Mouse (Mus musculus): ENCODE measurements around the gene Mgst3. TPM values are rescaled to one million over a fixed set of nuclear protein-coding genes. Genes with fewer than 3 reads are reported as not detected.

The Mgst3 gene
- polyA plus RNA-seq, 1 experiment from 2014 or later: 124 TPM

- H3K9me3 ChIP-seq (ENCODE audit: control insufficient read depth, low read length): no peaks in the 10 kb centered on the region
- ATAC-seq (ENCODE audit: low FRiP score, low TSS enrichment): no peak
- H3K36me3 ChIP-seq (ENCODE audit: control insufficient read depth, insufficient read depth, low read length): no peaks in the 10 kb centered on the region
- no peak overlapping the region for H3K4me3 ChIP-seq (replicated peaks; ENCODE audit: low read depth, low read length)
- H3K4me2 ChIP-seq (ENCODE audit: low read length): no peak overlapping the region
- DNase-seq: no peak
- H3K27me3 ChIP-seq (ENCODE audit: control insufficient read depth, insufficient read depth, low read length): no peaks in the 10 kb centered on the region
- no peaks in the 10 kb centered on the region for H3K4me1 ChIP-seq (ENCODE audit: control insufficient read depth, insufficient read depth, low read length)
- no peak overlapping the region for H3K9ac ChIP-seq (replicated peaks; ENCODE audit: low read length)
- H3K27ac ChIP-seq (replicated peaks; ENCODE audit: low read depth, low read length): no peak overlapping the region
- 79% methylated on average over 11 of the region's 11 CpGs for WGBS
Measured at GRCm38 (mm10) chr1:167422501-167423240, 29.0 kb upstream of the Mgst3 start.

GRCm38 (mm10) chr1:167414846-167415245 is 21.2 kb upstream of the Mgst3 start:
- no peaks in the 10 kb centered on the region for H3K9me3 ChIP-seq (ENCODE audit: control insufficient read depth, low read length)
- 3% methylated on average over 7 of the region's 7 CpGs for WGBS

GRCm38 (mm10) chr1:167411991-167412715 is 18.5 kb upstream of the Mgst3 start:
- WGBS: 78% methylated on average over 12 of the region's 12 CpGs

More at GRCm38 (mm10) chr1:167414846-167415245, 21.2 kb upstream of the Mgst3 start:
- Histone ChIP-seq H3K4me3 (replicated peaks; ENCODE audit: low read depth, low read length) (no peak overlapping the region), H3K27me3 (ENCODE audit: control insufficient read depth, insufficient read depth, low read length) (no peaks in the 10 kb centered on the region), H3K27ac (replicated peaks; ENCODE audit: low read depth, low read length) (no peak overlapping the region), H3K4me1 (ENCODE audit: control insufficient read depth, insufficient read depth, low read length) (no peaks in the 10 kb centered on the region), H3K36me3 (ENCODE audit: control insufficient read depth, insufficient read depth, low read length) (no peaks in the 10 kb centered on the region), H3K9ac (replicated peaks; ENCODE audit: low read length) (no peak overlapping the region), H3K4me2 (ENCODE audit: low read length) (no peak overlapping the region)
- DNase-seq (peak; percentile 89), ATAC-seq (ENCODE audit: low FRiP score, low TSS enrichment) (no peak)

DNA sequence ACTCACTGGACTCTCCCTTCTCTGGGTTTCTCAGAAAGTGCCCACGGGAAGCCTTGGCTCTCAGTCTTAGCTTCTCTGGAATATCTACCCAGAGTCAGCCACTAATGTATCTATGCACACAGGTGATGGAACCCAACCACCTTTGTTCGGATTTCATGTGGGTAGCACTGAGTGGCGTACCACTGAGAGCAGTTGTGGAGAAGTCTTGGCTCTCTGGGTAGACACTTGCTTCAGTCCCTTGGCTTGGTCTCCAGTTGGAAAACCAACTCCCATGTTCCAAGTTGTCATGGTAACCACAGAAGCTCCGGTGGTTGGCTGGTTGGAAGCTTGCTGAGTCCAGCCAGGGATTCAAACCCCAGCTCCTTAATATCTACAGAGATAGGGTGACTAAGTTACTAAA is 16.0 kb upstream of the Mgst3 start:
- Histone ChIP-seq H3K4me3 (replicated peaks; ENCODE audit: low read depth, low read length) (no peak overlapping the region), H3K27ac (replicated peaks; ENCODE audit: low read depth, low read length) (no peak overlapping the region), H3K9me3 (ENCODE audit: control insufficient read depth, low read length) (no peaks in the 10 kb centered on the region), H3K9ac (replicated peaks; ENCODE audit: low read length) (no peak overlapping the region), H3K36me3 (ENCODE audit: control insufficient read depth, insufficient read depth, low read length) (no peaks in the 10 kb centered on the region), H3K27me3 (ENCODE audit: control insufficient read depth, insufficient read depth, low read length) (no peaks in the 10 kb centered on the region), H3K4me1 (ENCODE audit: control insufficient read depth, insufficient read depth, low read length) (no peaks in the 10 kb centered on the region), H3K4me2 (ENCODE audit: low read length) (no peak overlapping the region)
- DNase-seq: no peak
- no peak for ATAC-seq (ENCODE audit: low FRiP score, low TSS enrichment)
- 81% methylated on average over 4 of the region's 4 CpGs for WGBS

More at GRCm38 (mm10) chr1:167411991-167412715, 18.5 kb upstream of the Mgst3 start:
- Histone ChIP-seq H3K9ac (replicated peaks; ENCODE audit: low read length) (no peak overlapping the region), H3K9me3 (ENCODE audit: control insufficient read depth, low read length) (no peaks in the 10 kb centered on the region), H3K36me3 (ENCODE audit: control insufficient read depth, insufficient read depth, low read length) (no peaks in the 10 kb centered on the region), H3K4me1 (ENCODE audit: control insufficient read depth, insufficient read depth, low read length) (no peaks in the 10 kb centered on the region), H3K27me3 (ENCODE audit: control insufficient read depth, insufficient read depth, low read length) (no peaks in the 10 kb centered on the region), H3K27ac (replicated peaks; ENCODE audit: low read depth, low read length) (no peak overlapping the region), H3K4me3 (replicated peaks; ENCODE audit: low read depth, low read length) (no peak overlapping the region), H3K4me2 (ENCODE audit: low read length) (no peak overlapping the region)
- ATAC-seq (ENCODE audit: low FRiP score, low TSS enrichment): no peak
- no peak for DNase-seq

- no peaks in the 10 kb centered on the region for H3K36me3 ChIP-seq (ENCODE audit: control insufficient read depth, insufficient read depth, low read length)
- no peak overlapping the region for H3K4me3 ChIP-seq (replicated peaks; ENCODE audit: low read depth, low read length)
- no peaks in the 10 kb centered on the region for H3K27me3 ChIP-seq (ENCODE audit: control insufficient read depth, insufficient read depth, low read length)
- no peak overlapping the region for H3K9ac ChIP-seq (replicated peaks; ENCODE audit: low read length)
- no peaks in the 10 kb centered on the region for H3K9me3 ChIP-seq (ENCODE audit: control insufficient read depth, low read length)
- no peak overlapping the region for H3K27ac ChIP-seq (replicated peaks; ENCODE audit: low read depth, low read length)
- ATAC-seq (ENCODE audit: low FRiP score, low TSS enrichment) (no peak), DNase-seq (no peak)
- no peaks in the 10 kb centered on the region for H3K4me1 ChIP-seq (ENCODE audit: control insufficient read depth, insufficient read depth, low read length)
- 88% methylated on average over 4 of the region's 4 CpGs for WGBS
- H3K4me2 ChIP-seq (ENCODE audit: low read length): no peak overlapping the region
Measured at GRCm38 (mm10) chr1:167405237-167405636, 11.6 kb upstream of the Mgst3 start.

- peak; percentile 67 for DNase-seq
- peak overlapping the region; percentile 72 for H3K27ac ChIP-seq (replicated peaks; ENCODE audit: low read depth, low read length)
- ATAC-seq (ENCODE audit: low FRiP score, low TSS enrichment): peak; percentile 38
Measured at GRCm38 (mm10) chr1:167393281-167393680, 360 bp downstream of the Mgst3 start.

DNA sequence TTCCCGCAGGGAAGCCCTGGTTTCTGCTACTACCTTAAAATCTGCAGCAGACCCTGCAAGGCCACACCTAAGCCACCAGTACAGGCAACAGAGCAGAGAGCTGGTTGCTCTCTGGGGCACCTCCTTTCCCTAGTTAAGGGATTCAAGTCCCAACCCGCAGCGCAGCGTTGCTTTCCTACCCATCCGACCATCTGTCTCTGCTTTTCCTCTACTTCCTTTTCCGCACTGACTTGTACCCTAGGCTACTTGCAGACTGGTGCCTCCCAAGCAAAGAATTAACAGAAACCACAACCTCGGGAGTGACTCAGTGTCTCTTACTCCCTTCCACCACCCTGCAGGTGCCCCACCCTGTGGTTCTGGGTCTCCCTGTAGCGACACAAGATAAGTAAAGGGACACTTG is 954 bp downstream of the Mgst3 start:
- Histone ChIP-seq H3K4me3 (replicated peaks; ENCODE audit: low read depth, low read length) (peak overlapping the region; percentile 69), H3K4me2 (ENCODE audit: low read length) (peak overlapping the region; percentile 85), H3K9ac (replicated peaks; ENCODE audit: low read length) (peak overlapping the region; percentile 67), H3K9me3 (ENCODE audit: control insufficient read depth, low read length) (no peaks in the 10 kb centered on the region), H3K27ac (replicated peaks; ENCODE audit: low read depth, low read length) (no peak overlapping the region), H3K4me1 (ENCODE audit: control insufficient read depth, insufficient read depth, low read length) (peaks cover 10% of the 10 kb centered on the region), H3K36me3 (ENCODE audit: control insufficient read depth, insufficient read depth, low read length) (no peaks in the 10 kb centered on the region), H3K27me3 (ENCODE audit: control insufficient read depth, insufficient read depth, low read length) (0 out of 2 replicates have a peak, but pooled peaks cover 5% of the 10 kb centered on the region)
- WGBS: 11% methylated on average over 8 of the region's 8 CpGs
- DNase-seq (peak; percentile 25), ATAC-seq (ENCODE audit: low FRiP score, low TSS enrichment) (no peak)

More at GRCm38 (mm10) chr1:167393281-167393680, 360 bp downstream of the Mgst3 start:
- Histone ChIP-seq H3K36me3 (ENCODE audit: control insufficient read depth, insufficient read depth, low read length) (no peaks in the 10 kb centered on the region), H3K9ac (replicated peaks; ENCODE audit: low read length) (peak overlapping the region; percentile 67), H3K9me3 (ENCODE audit: control insufficient read depth, low read length) (no peaks in the 10 kb centered on the region), H3K4me2 (ENCODE audit: low read length) (peak overlapping the region; percentile 85), H3K4me1 (ENCODE audit: control insufficient read depth, insufficient read depth, low read length) (peaks cover 10% of the 10 kb centered on the region), H3K27me3 (ENCODE audit: control insufficient read depth, insufficient read depth, low read length) (0 out of 2 replicates have a peak, but pooled peaks cover 5% of the 10 kb centered on the region), H3K4me3 (replicated peaks; ENCODE audit: low read depth, low read length) (peak overlapping the region; percentile 69)
- under 1% methylated on average over 15 of the region's 15 CpGs for WGBS

DNA sequence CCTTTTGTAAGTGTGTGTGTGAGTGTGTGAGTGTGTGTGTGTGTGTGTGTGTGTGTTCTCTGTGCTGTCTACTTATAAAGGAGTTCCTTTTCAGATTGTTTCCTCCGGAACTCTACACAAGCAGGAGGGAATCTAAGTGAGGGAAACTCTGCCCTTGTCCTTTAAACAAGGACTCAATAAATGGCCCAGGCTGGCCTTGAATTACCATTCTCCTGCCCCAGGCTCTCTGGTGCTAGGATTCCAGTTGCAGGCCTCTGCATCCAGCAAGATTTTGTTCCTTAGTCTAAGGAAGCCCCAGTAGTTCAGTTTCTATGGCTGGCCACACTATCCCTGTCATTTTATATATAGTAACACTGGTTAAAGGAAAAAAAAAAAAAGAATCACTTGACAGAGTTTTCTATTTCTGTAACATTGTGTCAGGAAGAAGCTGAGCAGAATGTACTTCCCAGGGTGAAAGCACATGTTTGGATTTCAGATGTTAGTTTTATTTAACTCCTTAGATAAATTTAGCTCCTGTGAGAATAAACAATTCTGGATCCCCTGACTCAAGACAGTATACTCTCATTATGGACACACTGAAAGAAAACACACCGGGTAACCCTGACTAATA is 1.5 kb downstream of the Mgst3 start:
- H3K4me1 ChIP-seq (ENCODE audit: control insufficient read depth, insufficient read depth, low read length): peaks cover 10% of the 10 kb centered on the region
- WGBS: 53% methylated on average over 2 of the region's 2 CpGs
- peak overlapping the region; percentile 69 for H3K4me3 ChIP-seq (replicated peaks; ENCODE audit: low read depth, low read length)
- H3K4me2 ChIP-seq (ENCODE audit: low read length): peak overlapping the region; percentile 85
- ATAC-seq (ENCODE audit: low FRiP score, low TSS enrichment) (no peak), DNase-seq (no peak)
- 0 out of 2 replicates have a peak, but pooled peaks cover 5% of the 10 kb centered on the region for H3K27me3 ChIP-seq (ENCODE audit: control insufficient read depth, insufficient read depth, low read length)
- no peaks in the 10 kb centered on the region for H3K36me3 ChIP-seq (ENCODE audit: control insufficient read depth, insufficient read depth, low read length)
- H3K27ac ChIP-seq (replicated peaks; ENCODE audit: low read depth, low read length): no peak overlapping the region
- no peaks in the 10 kb centered on the region for H3K9me3 ChIP-seq (ENCODE audit: control insufficient read depth, low read length)
- peak overlapping the region; percentile 67; the same call in 1 of the 2 replicates for H3K9ac ChIP-seq (replicated peaks; ENCODE audit: low read length)

Measured in midbrain, embryonic 14.5 days (tissue).